Mouse (Mus musculus) stomach, adult 2 months (tissue): ENCODE measurements around the gene Zfp790. TPM values are rescaled to one million over a fixed set of nuclear protein-coding genes. Genes with fewer than 3 reads are reported as not detected.

Experiments
- polyA plus RNA-seq: library from polyadenylated mRNA; depleted of rRNA; stranded (reverse); fragments of >200 nt; gene quantifications from 2 replicates; pipeline ENCODE4 v1.2.3, GENCODE M21; 2012; rRNA removed

Zfp790 gene
- polyA plus RNA-seq, result 0.22 and 0.32 TPM in 2 replicates

DNA sequence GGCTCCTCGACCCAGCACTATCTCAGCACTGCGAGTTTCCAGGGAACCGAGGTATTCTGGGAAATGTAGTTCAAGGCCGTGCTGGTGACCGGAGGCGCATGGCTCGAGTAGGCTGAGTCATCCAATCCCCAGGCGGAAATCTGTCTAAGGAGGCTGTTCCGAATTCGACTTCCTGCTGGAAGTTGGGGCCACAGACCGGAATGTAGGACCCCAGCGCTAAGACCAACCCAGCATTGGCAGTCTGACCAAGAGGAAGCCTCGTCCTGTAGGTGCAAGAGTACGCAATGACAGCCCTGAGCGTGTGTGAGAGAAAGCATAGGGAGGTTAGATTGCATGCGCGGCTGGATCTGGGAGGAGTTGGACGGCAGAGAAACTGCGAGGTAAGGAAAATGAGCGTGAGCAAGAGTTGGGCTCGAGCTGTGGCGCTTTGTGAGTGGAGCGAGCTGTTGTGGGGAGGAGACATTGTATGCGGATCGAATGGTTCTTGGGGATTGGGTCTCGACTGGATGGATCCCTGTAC lies at the start of gene Zfp790:
TSS of gene Zfp790 (plus strand) at position 205 of the 520 bp plus-strand sequence.

GRCm38 (mm10) chr7:29768090-29768900 lies 47.6 kb upstream of the Zfp790 start, which contains the start of gene Zfp84:
TSS of gene Zfp84 (plus strand) at chr7:29768552.

DNA sequence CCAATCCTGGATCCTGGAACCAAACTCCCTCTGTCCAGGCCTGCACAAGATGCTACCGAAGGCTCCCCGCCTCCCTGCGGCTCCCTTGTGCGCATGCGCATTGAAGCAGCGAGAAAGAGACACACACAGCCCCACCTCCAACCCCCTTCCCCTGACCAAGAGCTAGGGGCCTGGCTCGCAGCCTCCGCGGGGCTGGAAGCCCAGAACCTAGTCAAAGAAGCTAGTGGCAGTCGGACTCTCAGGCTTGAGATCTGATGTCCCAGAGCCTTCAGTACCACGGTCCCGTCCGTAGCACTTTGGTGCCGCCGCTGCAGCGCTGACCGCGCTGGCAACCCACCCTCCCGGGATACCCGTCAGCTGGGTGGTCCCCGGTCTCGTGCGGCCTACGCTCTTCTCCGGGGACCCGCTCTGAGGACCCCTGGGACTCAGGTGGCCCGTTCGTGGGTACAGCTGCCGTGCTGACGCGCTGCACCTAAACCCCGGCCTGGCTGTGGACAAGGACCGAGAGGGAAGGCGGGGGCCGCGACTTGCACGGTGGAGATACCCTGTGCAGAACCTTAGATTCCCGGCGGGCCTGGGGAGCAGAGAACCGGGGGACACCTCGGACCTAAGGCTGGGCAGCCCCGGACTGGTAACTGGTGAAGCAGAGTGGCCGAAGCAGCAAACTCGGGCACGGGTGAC lies 31.9 kb upstream of the Zfp790 start, which contains the start of gene Zfp30:
TSS of gene Zfp30 (plus strand) at position 128 of the 681 bp plus-strand sequence.

DNA sequence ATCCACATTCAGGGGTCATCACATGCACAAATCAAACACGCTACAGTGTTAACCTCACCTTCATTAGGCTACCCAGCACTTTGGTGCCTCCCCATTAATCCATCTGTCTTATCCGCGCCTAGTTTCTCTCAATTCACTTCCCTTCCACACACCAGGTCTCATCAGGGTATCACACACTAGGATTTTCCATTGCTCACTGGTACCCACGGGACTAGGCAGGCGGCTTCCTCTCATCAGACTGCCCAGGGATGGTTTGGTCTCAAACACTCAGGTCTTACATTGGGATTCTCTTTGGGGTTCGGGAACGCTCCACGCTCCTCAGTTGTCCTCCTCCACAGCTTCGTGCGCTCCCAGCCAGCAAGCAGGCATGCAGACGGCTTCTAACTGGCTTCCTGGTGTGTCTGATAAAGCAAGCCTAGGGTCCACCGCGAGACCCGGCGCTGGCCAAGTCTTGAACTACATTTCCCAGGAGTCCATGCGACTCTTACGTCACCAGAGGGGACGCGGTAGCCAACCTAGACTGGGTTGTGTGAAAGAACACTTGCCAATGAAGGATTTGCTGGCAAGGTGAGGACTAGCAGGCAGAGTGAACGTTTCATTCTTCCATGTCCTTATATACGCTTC lies 37.4 kb downstream of the Zfp790 start, which contains the start of gene Zfp940:
TSS of gene Zfp940 (minus strand) at position 451 of the 624 bp plus-strand sequence.

DNA sequence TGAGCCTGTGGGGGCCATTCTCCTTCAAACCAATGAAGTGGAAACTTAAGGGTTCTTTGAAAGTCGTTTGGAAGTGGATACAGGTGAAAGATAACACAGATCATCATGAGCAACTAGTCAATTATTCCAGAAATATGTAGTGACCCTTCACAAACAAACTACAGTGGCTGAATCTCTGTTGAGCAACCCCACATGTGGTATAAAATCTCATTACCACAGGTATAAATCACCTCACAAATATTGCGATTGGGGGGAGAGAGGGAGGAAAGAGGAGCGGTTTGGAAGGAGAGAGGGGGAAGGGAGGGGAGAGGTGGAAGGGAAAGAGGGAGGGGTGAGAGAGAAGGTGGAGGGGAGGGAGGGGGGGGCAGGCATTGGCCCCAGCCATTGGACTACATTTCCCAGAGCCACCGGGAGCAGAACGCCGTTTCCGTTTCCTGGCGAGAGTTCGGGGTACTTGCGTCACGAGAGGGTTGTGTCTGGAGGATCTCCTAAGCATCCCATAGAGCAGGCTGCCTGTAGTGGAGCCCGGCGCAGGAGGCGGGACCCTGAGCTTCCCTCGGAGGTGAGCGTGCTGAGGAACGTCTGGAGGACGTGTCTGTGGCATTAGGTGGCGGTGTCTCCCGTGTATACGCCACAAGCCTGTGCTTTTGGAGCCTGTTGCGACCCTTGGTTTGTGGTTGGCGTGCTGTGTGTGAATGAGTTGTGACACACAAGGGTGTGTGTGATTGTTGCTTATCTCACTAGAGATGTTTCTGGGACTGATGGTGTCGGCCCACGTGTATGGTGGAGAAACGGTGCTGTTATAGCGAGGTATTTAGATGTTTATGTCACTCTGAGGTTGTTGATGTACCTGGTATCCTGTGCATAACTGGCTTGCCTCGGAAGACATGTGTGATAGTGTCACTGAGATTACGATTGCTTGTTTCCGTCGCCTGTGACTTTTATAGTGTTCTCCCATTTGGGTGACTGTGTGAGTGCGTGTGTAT lies 43.9 kb downstream of the Zfp790 start, which contains the start of gene Zfp420:
TSS of gene Zfp420 (plus strand) at position 448 of the 986 bp plus-strand sequence.

Other genes with a start within 250 kb of the Zfp790 start
- gene Catsperg2, start 89.1 kb upstream of the Zfp790 start, polyA plus RNA-seq, result 0.03 and 0.08 TPM in 2 replicates
- 0.40 and 0.41 TPM in 2 replicates for gene Zfp84, start 47.6 kb upstream of the Zfp790 start, polyA plus RNA-seq
- 0.64 and 0.76 TPM in 2 replicates for gene Zfp30, start 32.1 kb upstream of the Zfp790 start, polyA plus RNA-seq
- gene Zfp940, start 37.6 kb downstream of the Zfp790 start, polyA plus RNA-seq, result 0.03 TPM in 1 of 2 replicates, not detected in the other
- 0.08 and 0.13 TPM in 2 replicates for gene Zfp420, start 43.9 kb downstream of the Zfp790 start, polyA plus RNA-seq
- 0.23 and 0.56 TPM in 2 replicates for gene Zfp27, start 90.5 kb downstream of the Zfp790 start, polyA plus RNA-seq
- 0.15 and 0.19 TPM in 2 replicates for gene Zfp383, start 92.1 kb downstream of the Zfp790 start, polyA plus RNA-seq
- gene Zfp74, start 138.0 kb downstream of the Zfp790 start, polyA plus RNA-seq, result 4.7 and 6.0 TPM in 2 replicates
- gene Zfp568, start 167.8 kb downstream of the Zfp790 start, polyA plus RNA-seq, result 1.1 and 2.2 TPM in 2 replicates
- 0.32 and 0.78 TPM in 2 replicates for gene Zfp14, start 235.3 kb downstream of the Zfp790 start, polyA plus RNA-seq